ENCODE assay signal across 22 mouse cellular contexts in genomic region chr2:168557035-168557434, GRCm38 (mm10). TPM values are rescaled to one million over a fixed set of nuclear protein-coding genes. Genes with fewer than 3 reads are reported as not detected.
DNase-seq lines count a peak whose midpoint lies in the region; ATAC-seq and TF ChIP-seq lines count a peak whose summit lies in the region.
"Had no signal": no experiment of that assay in that cellular context is flagged by ENCODE, and none has a peak within 500 bp of the region (broad histone marks: within the 10 kb centered on the region; RNA-seq: fewer than 3 reads in every experiment).

No protein-coding gene starts in this region.

- peaks cover 90% of the 10 kb centered on the region for H3K79me2 ChIP-seq in macrophage (ENCODE audit: inconsistent target)

- intact Hi-C loops in heart, postnatal 14 days (cut with DNase I) = no loop called here

- H3K9me3 ChIP-seq in heart, embryonic 15.5 days (replicated peaks) = no peaks in the 10 kb centered on the region
- no peaks in the 10 kb centered on the region for H3K9me3 ChIP-seq in hindbrain, postnatal 0 days (ENCODE audit: low read length)
- H3K9me3 ChIP-seq: heart, embryonic 10.5 days; heart, embryonic 13.5 days; hindbrain, embryonic 12.5 days; hindbrain, embryonic 15.5 days had no signal

- no peak overlapping the region for H3K4me2 ChIP-seq in heart, embryonic 15.5 days
- H3K4me2 ChIP-seq in hindbrain, postnatal 0 days (ENCODE audit: low read depth, low read length) = no peak overlapping the region
- H3K4me2 ChIP-seq: hindbrain, embryonic 12.5 days; hindbrain, embryonic 15.5 days had no signal

- H3K36me3 ChIP-seq in heart, embryonic 15.5 days = no peaks in the 10 kb centered on the region
- H3K36me3 ChIP-seq in macrophage (ENCODE audit: inconsistent target) = no peaks in the 10 kb centered on the region
- H3K36me3 ChIP-seq in hindbrain, postnatal 0 days (ENCODE audit: insufficient read depth, low read length) = no peaks in the 10 kb centered on the region
- H3K36me3 ChIP-seq: heart, embryonic 10.5 days; heart, embryonic 13.5 days; hindbrain, embryonic 12.5 days; hindbrain, embryonic 15.5 days had no signal

- H3K27me3 ChIP-seq in heart, embryonic 15.5 days = peaks cover 7% of the 10 kb centered on the region; the same call in 1 of the 2 replicates
- H3K27me3 ChIP-seq in hindbrain, postnatal 0 days (ENCODE audit: insufficient read depth, low read length) = 0 out of 2 replicates have a peak, but pooled peaks cover 4% of the 10 kb centered on the region
- H3K27me3 ChIP-seq: hindbrain, embryonic 15.5 days had no signal

- ATAC-seq in heart, embryonic 15.5 days (replicated peaks; ENCODE audit: insufficient number of reproducible peaks, insufficient read depth, low FRiP score, low read depth) = no peak
- peak; percentile 11 for ATAC-seq in activated CD4-positive, CD25-positive, alpha-beta regulatory T cell, adult 4 months
- ATAC-seq in hindbrain, postnatal 0 days = no peak
- ATAC-seq: forebrain, embryonic 14.5 days; forebrain, postnatal 0 days; intestine, postnatal 0 days had no signal

- H3K4me1 ChIP-seq in heart, embryonic 15.5 days (replicated peaks) = peaks cover 64% of the 10 kb centered on the region
- H3K4me1 ChIP-seq in hindbrain, postnatal 0 days (ENCODE audit: insufficient read depth, low read length) = peaks cover 6% of the 10 kb centered on the region; the same call in 1 of the 2 replicates

- WGBS in heart, embryonic 15.5 days = 65% methylated on average over 8 of the region's 8 CpGs
- WGBS in macrophage (ENCODE audit: missing documents) = 70% methylated on average over 8 of the region's 8 CpGs
- WGBS in hindbrain, postnatal 0 days = 74% methylated on average over 8 of the region's 8 CpGs

- no peak overlapping the region for H3K4me3 ChIP-seq in heart, embryonic 15.5 days
- no peak overlapping the region for H3K4me3 ChIP-seq in macrophage (ENCODE audit: inconsistent target)
- H3K4me3 ChIP-seq in hindbrain, postnatal 0 days (ENCODE audit: low read length) = no peak overlapping the region
- H3K4me3 ChIP-seq: heart, adult 2 months; heart, embryonic 13.5 days; hindbrain, embryonic 12.5 days; hindbrain, embryonic 15.5 days had no signal

- TF ChIP-seq CTCF in hindbrain, postnatal 0 days (IDR thresholded peaks at IDR 0.05; ENCODE audit: low read depth) = no peak

- 0 out of 2 replicates have a peak overlapping the region, but pooled peaks have one; percentile 55 for H3K27ac ChIP-seq in heart, embryonic 15.5 days
- peak overlapping the region; percentile 93 for H3K27ac ChIP-seq in macrophage
- H3K27ac ChIP-seq in hindbrain, postnatal 0 days = no peak overlapping the region
- H3K27ac ChIP-seq: heart, embryonic 13.5 days; hindbrain, embryonic 15.5 days had no signal

- no peak for DNase-seq in heart, postnatal 14 days
- DNase-seq in CD4-positive, CD25-positive, alpha-beta regulatory T cell, adult 2 months (ENCODE audit: low read depth, low spot score) = peak; percentile 44
- no peak for DNase-seq in hindbrain, postnatal 0 days (ENCODE audit: low spot score)
- DNase-seq in cerebellum, adult 11-12 months = no peak
- DNase-seq: adrenal gland, adult 2 months; cerebellum, adult 11 months; cerebellum, adult 8-10 months; cerebellum, postnatal 14 days; forebrain, postnatal 0 days; gastrocnemius, postnatal 10 days; gastrocnemius, postnatal 36 days had no signal

- H3K9ac ChIP-seq in heart, embryonic 15.5 days = no peak overlapping the region
- H3K9ac ChIP-seq in hindbrain, postnatal 0 days (replicated peaks; ENCODE audit: low read length) = no peak overlapping the region
- H3K9ac ChIP-seq: forebrain, postnatal 0 days; hindbrain, embryonic 12.5 days; hindbrain, embryonic 15.5 days had no signal

RNA-seq across cellular contexts. Expression of gene Nfatc2, which starts 44.4 kb away (rescaled TPM):
- polyA plus RNA-seq in heart, embryonic 15.5 days (2015; fragmentation: Nextera tagmentation; extraction: Ambion mirVana) = 9.7 and 10.5 TPM in 2 replicates
- total RNA-seq in heart, postnatal 14 days (2021) = 10 to 100 TPM; 15.9 to 17.8 TPM
- polyA plus RNA-seq in activated CD4-positive, CD25-positive, alpha-beta regulatory T cell, adult 4 months (2017; shearing (Covaris generic)) = 10 to 100 TPM; 22.1 to 22.9 TPM
- total RNA-seq in macrophage (2018; cell fraction: chromatin; rRNA removed) = 100 to 1,000 TPM in 12 of 26 experiments, 10 to 100 TPM in 12, 1 to 10 TPM in 2; 7.9 to 169 (median 92.6) TPM
- 10 to 100 TPM; 17.9 to 68.6 (median 45.6) TPM for total RNA-seq in macrophage (2018; cell fraction: cytosol; rRNA removed)
- 100 to 1,000 TPM in 4 of 26 experiments, 10 to 100 TPM in 22; 16.9 to 130 (median 59.6) TPM for total RNA-seq in macrophage (2018; cell fraction: nucleus; rRNA removed)
- 26.6 to 37.0 TPM (median 27.3 TPM) in 3 replicates for polyA plus RNA-seq in macrophage (2018)
- total RNA-seq in hindbrain, postnatal 0 days (2014; rRNA removed) = 7.4 and 8.5 TPM in 2 replicates
- polyA plus RNA-seq in hindbrain, postnatal 0 days (2015; fragmentation: Nextera tagmentation; extraction: Ambion mirVana) = 6.5 and 6.6 TPM in 2 replicates
- total RNA-seq: MEL had no signal
